Mouse (Mus musculus) T-helper 2 cell (primary cell): ENCODE results near the gene Arhgap10.

Experiments
- in situ Hi-C: fragments of 300-600 bp; cut with MboI, MseI; formaldehyde crosslinking; loops from one replicate; pipeline ENCODE4 v1.15.1; 2025; ENCODE audit warnings: high pct_unique_total_duplicates

Gene Arhgap10

DNA sequence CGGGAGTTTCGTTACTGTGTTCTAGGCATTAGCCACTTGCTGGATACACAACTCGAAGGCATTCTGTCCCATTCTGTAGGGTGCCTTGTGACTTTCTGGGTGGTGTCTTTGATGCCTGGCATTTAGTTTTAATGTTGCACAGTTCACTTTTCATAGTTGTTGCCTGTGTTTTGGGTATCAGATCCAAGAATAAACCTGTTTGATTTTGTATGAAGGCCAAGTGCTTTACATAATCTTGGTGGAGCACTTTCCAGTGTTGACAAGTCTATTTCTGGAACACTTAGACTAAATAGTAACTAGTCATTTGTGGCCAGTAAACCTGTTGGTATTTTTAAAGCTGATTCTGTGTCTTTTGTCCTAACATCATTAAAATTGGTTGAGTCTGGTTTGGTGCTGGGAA is 285.3 kb downstream of the Arhgap10 start:
- in situ Hi-C loops = no loop called here

DNA sequence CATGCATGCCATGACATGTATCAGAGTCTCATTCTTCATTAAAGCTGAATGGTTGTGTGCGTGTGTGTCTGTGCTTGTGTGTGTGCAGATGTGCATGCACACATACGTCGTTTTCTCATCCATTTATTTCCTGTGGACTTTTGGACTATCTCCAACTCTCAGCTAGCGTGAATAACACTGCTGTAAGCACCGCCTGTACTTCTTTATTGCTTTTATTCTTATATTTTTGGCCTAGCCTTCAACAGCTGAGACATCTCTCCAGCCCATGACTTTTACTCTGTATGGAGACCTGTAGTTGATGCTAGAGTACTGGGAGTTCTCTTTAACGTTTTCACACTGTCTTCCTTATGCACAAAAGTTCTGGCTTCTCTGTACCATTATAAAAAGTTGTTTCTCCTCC is 285.9 kb downstream of the Arhgap10 start:
- in situ Hi-C loops = no loop called here

DNA sequence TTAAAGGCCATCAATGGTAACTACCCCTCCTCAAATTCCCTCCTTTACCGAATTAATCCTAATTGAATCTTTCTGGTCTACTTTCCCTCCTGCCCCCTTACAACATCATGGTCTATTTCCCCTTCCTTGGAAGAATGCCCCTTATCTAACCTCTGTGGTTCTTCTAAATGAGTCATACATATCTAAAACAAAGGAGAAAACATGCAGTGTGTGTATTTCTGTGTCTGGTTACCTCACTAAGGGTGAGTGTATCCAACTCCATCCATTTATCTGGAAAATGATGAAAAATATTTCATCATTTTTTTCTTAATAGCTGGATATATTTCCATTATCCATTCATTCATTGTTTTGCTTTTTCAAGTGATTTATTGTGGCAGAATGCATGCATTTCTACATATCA is 286.5 kb downstream of the Arhgap10 start:
- in situ Hi-C loops = no loop called here

DNA sequence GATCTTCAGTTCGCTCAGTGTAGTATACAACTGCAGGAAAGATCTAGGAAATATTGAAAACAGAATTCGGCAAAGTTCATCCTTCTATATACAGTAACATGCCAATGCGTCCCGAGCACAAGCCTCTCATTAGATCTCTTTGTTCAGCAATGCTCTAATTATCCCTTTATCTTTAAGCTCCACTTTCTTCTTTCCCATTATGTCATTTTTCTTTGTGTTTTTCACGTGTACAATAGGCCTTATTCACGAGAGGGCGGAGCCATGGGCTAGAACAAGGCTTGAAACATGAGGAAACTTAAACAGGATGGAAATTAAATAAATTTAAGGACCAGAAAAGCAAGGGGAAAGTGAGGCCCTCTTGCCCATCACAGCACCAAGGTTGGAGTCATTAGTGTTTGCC is 289.1 kb downstream of the Arhgap10 start:
- in situ Hi-C loops = no loop called here

DNA sequence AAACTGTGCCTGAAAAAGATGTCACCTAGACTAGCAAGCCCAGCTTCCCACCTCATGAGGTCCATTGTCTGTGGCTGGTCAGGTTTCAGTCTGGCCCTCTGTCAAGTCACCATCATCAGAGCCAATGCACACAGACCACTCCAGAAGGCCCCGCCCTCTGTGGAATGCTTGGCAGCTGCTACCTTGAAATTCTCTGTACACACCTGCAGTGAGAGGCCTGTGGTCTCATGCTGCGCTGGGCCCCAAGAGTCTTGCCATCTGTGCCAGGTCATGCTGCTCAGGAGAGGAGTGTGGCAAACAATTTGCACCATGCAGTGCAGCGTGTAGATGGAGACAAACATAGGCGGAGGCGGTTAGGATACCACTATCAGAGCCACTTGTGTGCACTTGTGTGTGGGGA is 290.0 kb downstream of the Arhgap10 start:
- in situ Hi-C loops = no loop called here

DNA sequence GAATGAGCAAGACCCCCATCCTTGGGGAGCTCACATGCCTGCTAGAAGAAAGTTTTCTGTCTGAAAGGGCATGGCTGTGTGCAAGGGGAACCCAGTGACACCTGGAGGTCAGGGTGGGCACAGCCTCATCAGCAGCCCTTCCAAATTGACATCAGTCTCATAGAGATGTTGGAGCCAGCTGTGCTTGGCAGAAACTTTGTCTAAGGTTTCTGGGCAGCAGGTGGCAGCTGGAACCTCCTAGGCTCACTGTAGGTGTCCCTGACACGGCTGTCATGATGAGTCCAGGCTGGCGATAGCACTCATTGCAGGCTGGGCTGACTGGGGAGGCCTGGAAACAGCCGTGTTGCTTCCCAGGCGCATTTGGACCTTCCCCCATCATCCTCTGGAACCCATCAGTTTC is 294.6 kb downstream of the Arhgap10 start:
- in situ Hi-C loops = no loop called here

DNA sequence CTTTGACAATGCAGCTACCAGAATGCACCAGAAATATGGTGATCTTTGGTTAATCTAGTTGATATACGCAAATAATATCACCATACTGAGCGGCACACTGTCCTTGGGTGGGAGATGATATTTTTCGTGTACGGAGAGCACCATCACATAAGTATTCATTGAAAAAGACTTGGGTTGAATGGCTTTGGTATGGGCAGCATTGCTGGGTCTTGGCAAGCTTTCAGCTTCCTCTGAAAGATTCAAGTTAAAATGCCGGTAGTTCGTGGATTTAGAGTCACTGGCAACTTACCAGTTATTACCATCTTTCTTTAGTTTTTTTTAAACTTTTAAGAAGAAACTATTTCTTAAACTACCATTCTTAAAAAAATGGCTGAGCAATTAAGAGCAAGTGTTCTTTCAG is 302.6 kb downstream of the Arhgap10 start:
- in situ Hi-C loops = no loop called here

DNA sequence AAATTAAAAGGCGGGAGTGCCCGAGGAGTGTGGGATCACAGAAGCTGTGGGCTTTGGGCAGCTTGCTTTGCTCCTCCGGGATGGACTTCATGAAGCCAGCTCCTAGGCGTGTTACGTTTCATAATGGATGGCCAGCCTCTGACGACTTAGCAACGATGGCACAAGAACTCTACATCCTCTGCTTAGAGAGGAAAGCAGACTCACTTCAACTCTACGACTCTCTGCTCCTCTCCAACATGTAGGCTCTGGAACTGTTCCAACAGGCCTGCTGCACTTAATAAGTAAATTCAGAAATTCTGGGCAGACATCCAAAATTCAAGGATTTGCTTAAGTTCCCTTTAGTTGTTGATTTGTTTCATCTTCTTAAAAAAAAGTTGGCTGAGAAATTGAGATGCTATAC is 303.1 kb downstream of the Arhgap10 start:
- in situ Hi-C loops = no loop called here

DNA sequence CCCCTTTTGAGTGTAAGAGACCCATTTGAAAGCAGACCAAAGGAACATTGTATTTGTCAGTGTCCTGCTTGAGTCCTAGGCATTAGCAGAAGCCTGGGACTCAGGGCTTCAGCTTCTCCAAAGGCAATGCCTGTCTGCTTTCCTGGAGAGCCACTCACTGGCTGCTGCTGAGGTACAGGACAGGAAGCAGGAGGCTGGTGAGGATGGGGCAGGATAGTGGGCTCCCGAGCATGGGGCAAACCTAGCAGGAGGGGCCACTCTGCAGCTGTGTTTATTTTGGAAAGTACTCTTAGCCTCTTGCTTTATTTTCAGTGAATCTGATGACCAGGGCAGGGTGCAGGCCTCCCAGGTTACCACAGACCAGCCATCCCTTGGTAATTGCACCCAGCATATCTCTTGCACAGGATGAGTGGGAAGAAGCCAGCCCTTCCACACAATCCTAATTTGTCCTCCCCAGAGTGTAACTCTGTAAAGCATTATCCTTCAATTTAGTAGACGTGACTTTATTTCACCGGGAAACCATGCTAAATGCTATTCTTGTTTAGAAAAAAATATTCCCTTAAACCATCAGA is 303.8 kb downstream of the Arhgap10 start:
- in situ Hi-C loops = no loop called here

DNA sequence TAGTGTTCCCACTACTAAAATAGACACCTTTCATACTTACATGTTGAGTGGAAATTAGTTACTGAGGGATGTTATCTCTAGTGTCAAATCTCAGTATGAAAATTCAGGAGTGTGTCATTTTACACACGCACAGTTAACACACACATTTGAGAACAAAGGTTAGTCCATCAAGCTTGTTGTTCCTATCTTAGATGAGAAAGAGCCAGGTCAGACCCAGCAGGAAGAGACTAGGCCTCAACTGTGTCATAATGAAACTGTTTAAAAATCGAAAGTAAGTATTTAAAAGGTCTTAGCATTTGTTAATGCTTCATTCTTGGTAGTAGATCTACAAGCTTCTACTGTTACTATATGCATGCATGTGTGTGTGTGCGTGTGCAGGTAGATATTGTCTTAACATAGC is 308.5 kb downstream of the Arhgap10 start:
- in situ Hi-C loops = no loop called here
